Mouse (Mus musculus) hindbrain, embryonic 16.5 days (tissue): ENCODE results near the gene Exoc7. TPM values are rescaled to one million over a fixed set of nuclear protein-coding genes. Genes with fewer than 3 reads are reported as not detected.

Experiments used
- ATAC-seq: fragments of 200-750 bp; cut with Nextera tagmentation; 2 replicates; pipeline ENCODE4 v1.8.0; 2017; ENCODE audit warnings: moderate TSS enrichment, moderate library complexity
- H3K27ac ChIP-seq: fragments of 300-500 bp; sonication (generic); 2 replicates; pipeline ENCODE4 v1.5.1; 2014; ENCODE audit warnings: low read depth, mild to moderate bottlenecking, control low read depth, low read length, moderate library complexity
- H3K27me3 ChIP-seq: fragments of 300-500 bp; sonication (generic); replicated peaks from 2 replicates; pipeline ENCODE4 v1.6.1; 2014; ENCODE audit warnings: low read length; ENCODE audit not compliant: control insufficient read depth, insufficient read depth
- H3K36me3 ChIP-seq: fragments of 300-500 bp; sonication (generic); 2 replicates; pipeline ENCODE4 v1.6.1; 2014; ENCODE audit warnings: mild to moderate bottlenecking, low read length, moderate library complexity, mixed read lengths; ENCODE audit not compliant: control insufficient read depth, insufficient read depth
- H3K4me1 ChIP-seq: fragments of 300-500 bp; sonication (generic); 2 replicates; pipeline ENCODE4 v1.6.1; 2014; ENCODE audit warnings: low read depth, low read length; ENCODE audit not compliant: control insufficient read depth, insufficient read depth
- H3K4me2 ChIP-seq: fragments of 300-500 bp; sonication (generic); 2 replicates; pipeline ENCODE4 v1.6.1; 2014; ENCODE audit warnings: mild to moderate bottlenecking, low read length, control low read depth, moderate library complexity
- H3K4me3 ChIP-seq: fragments of 300-500 bp; sonication (generic); 2 replicates; pipeline ENCODE4 v1.5.1; 2014; ENCODE audit warnings: mild to moderate bottlenecking, low read length, control low read depth, moderate library complexity
- H3K9ac ChIP-seq: fragments of 300-500 bp; sonication (generic); 2 replicates; pipeline ENCODE4 v1.6.1; 2014; ENCODE audit warnings: low read depth, mild to moderate bottlenecking, control low read depth, low read length, moderate library complexity
- H3K9me3 ChIP-seq: fragments of 300-500 bp; sonication (generic); 2 replicates; pipeline ENCODE4 v1.6.1; 2014; ENCODE audit warnings: mild to moderate bottlenecking, low read length, moderate library complexity; ENCODE audit not compliant: control insufficient read depth
- WGBS: fragments of 180-500 bp; shearing (Covaris S2); extraction: QIAGEN DNeasy Blood & Tissue Kit; methylation state at CpG from one replicate; pipeline ENCODE4 v1.1.7; 2014; 5-methylcytosine and 5-hydroxymethylcytosine counted together
- polyA plus RNA-seq: library from polyadenylated mRNA; unstranded; fragments of >200 nt; fragmentation: Nextera tagmentation; extraction: Ambion mirVana; gene quantifications from 2 replicates; pipeline ENCODE4 v1.2.1, GENCODE M21; 2015

Gene Exoc7
- polyA plus RNA-seq, 1 experiment from 2014 or later: 127 TPM

DNA sequence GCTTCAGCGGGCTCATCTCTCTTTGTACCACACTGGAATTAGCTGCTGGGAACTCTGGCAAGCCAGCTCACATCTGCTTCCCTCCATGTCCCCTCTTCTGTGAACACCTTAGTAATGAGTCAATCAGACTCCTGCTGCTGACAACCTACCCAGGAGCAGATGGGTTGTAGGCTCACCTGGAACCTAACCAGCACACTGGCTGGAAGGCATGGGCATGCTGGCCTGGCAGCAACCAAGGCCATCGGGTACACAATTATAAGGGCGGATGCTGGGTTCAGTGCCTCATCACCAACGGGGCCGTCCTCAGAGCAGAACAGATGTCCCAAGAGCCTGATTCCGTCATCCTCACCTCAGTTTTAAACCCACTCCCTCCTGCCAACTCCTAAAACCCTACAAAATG is 8.4 kb downstream of the Exoc7 start:
- no peaks in the 10 kb centered on the region for H3K9me3 ChIP-seq
- H3K27ac ChIP-seq: no peak overlapping the region
- ATAC-seq: no peak
- 88% methylated on average over 6 of the region's 6 CpGs for WGBS
- no peak overlapping the region for H3K4me2 ChIP-seq
- peaks cover 63% of the 10 kb centered on the region for H3K36me3 ChIP-seq
- no peaks in the 10 kb centered on the region for H3K4me1 ChIP-seq
- H3K9ac ChIP-seq: no peak overlapping the region
- H3K4me3 ChIP-seq: no peak overlapping the region
- no peaks in the 10 kb centered on the region for H3K27me3 ChIP-seq

DNA sequence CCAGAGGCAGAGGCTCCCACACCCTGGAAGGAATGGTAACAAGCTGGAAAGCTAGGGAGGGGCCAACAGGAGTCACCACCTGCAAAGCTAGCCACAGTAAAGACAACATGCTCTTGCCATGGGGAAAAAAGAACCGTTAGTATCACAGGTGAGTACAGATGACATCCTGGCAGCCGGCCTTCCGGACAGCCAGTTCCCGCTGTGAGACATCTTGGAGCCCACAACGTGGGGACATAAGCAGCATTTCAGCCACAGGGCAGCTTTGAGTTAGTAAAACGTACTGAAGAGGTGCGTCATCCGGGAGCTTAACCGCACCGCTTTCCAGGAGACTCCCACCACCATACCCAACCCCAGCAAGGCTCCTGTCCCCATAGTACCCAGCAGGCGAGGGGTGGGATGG is 8.8 kb downstream of the Exoc7 start:
- Histone ChIP-seq H3K4me3 (no peak overlapping the region), H3K9me3 (no peaks in the 10 kb centered on the region), H3K27ac (no peak overlapping the region), H3K4me2 (no peak overlapping the region), H3K36me3 (peaks cover 60% of the 10 kb centered on the region), H3K27me3 (no peaks in the 10 kb centered on the region), H3K9ac (no peak overlapping the region), H3K4me1 (no peaks in the 10 kb centered on the region)
- ATAC-seq: no peak
- WGBS: 80% methylated on average over 11 of the region's 11 CpGs

DNA sequence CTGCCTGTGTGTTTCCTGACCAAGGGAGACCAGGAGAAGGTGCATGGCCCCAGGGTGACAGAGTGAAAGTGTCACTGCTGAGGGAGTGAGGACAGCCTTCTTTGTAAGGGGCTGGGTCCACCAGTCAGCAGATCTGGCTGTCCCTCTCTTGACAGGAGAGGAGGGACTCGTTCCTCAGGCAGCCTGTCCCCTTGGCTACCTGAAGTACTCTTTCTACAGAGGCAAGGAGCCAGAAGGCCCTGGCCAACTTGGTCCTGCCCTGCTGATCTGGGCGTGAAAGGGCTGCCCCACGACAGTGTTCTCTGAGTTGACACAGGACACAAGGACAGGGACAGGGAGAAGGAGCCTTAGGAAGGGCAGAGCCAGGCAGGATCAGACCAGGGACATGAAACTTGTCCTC is 10.0 kb downstream of the Exoc7 start:
- no peak overlapping the region for H3K27ac ChIP-seq
- H3K4me2 ChIP-seq: no peak overlapping the region
- peaks cover 59% of the 10 kb centered on the region for H3K36me3 ChIP-seq
- no peaks in the 10 kb centered on the region for H3K9me3 ChIP-seq
- H3K4me1 ChIP-seq: no peaks in the 10 kb centered on the region
- no peak overlapping the region for H3K4me3 ChIP-seq
- no peak overlapping the region for H3K9ac ChIP-seq
- 77% methylated on average over 3 of the region's 3 CpGs for WGBS
- no peak for ATAC-seq
- H3K27me3 ChIP-seq: no peaks in the 10 kb centered on the region

DNA sequence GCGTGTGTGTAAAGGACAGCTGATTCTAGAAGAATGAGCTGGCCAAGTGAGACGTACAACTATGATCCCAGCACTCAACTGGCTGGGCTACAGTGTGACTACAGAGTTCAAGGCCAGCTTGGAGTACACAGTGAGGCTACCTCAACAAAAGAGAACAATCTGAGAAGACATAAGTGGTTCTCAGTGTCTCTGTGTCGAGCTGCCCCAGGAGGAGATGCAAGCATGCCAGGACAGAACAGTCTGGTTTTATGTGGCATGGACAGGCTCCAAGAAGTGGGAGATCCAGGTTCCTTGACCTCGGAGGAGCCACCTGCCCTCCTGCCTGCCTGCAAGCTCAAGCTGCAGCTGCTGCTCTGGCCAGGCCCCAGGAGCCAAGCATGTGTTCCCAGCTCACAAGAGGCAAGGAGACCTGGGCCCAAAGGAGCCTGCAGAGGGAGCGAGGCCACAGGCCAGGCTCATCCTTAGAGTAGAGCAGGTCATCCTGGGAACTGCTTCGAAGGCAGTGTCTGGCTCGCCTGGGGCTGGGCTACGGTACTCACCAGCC is 10.8 kb downstream of the Exoc7 start:
- Histone ChIP-seq H3K36me3 (peaks cover 53% of the 10 kb centered on the region), H3K9ac (no peak overlapping the region), H3K4me2 (no peak overlapping the region), H3K4me1 (no peaks in the 10 kb centered on the region), H3K4me3 (no peak overlapping the region), H3K27me3 (no peaks in the 10 kb centered on the region), H3K9me3 (no peaks in the 10 kb centered on the region), H3K27ac (no peak overlapping the region)
- no peak for ATAC-seq
- WGBS: 85% methylated on average over 8 of the region's 8 CpGs

DNA sequence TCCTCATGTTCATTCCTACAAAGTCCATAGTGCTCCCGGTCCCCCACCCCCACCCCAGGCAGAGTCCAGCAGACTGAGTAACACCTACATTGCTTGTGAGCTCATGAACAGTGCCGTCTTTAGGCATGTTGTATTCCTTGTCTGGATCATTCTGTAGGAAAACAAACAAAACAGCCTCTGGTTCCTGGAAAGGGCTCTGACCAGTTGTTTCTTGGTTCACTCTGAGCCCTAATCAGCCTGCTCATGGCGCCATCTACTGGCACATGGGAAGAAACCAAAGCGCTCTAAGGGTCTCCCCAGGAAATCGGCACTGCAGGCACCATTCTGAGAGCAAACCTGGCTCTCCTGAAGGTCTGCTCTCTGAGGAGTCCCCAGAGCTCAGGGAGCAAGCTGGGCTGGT is 12.7 kb downstream of the Exoc7 start:
- Histone ChIP-seq H3K36me3 (peaks cover 53% of the 10 kb centered on the region), H3K4me3 (no peak overlapping the region), H3K27ac (no peak overlapping the region), H3K9me3 (no peaks in the 10 kb centered on the region), H3K4me2 (no peak overlapping the region), H3K4me1 (no peaks in the 10 kb centered on the region), H3K9ac (no peak overlapping the region; the same call in 1 of the 2 replicates), H3K27me3 (no peaks in the 10 kb centered on the region)
- WGBS: 45% methylated on average over 5 of the region's 5 CpGs
- peak; percentile 53; the same call in 1 of the 2 replicates for ATAC-seq

DNA sequence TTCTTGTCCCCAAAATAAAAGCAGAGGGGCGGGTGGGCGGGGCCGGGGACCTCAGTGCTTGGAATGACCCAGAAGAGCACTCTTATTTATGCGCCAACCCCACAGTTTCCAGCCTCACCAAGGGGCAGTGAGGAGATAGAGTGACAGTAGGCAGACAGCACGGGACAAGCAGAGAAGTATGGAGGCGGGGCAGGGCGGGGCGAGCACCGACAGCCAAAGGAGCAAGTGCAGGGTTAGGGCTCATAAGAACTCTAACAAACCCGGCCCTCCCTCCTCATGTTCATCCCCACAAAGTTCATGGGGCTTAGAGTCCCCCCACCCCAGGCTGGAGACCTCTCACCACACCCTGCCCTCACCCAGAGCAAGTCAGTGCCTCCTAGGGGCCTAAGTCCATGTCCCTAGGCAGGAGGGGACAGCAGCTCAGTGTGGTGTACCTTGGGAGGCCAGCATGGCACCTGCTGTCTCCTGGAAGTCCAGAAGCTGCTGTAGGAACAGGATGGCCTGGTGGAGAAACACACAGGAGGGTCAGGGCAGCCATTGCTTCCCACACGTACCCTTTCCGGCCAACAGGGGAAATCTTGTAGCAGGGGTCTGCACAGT is 13.4 kb downstream of the Exoc7 start:
- H3K4me3 ChIP-seq: no peak overlapping the region
- 92% methylated on average over 12 of the region's 12 CpGs for WGBS
- H3K27ac ChIP-seq: no peak overlapping the region
- no peak overlapping the region for H3K9ac ChIP-seq
- ATAC-seq: no peak
- no peak overlapping the region for H3K4me2 ChIP-seq
- H3K4me1 ChIP-seq: no peaks in the 10 kb centered on the region
- no peaks in the 10 kb centered on the region for H3K27me3 ChIP-seq
- H3K36me3 ChIP-seq: peaks cover 55% of the 10 kb centered on the region
- H3K9me3 ChIP-seq: no peaks in the 10 kb centered on the region

DNA sequence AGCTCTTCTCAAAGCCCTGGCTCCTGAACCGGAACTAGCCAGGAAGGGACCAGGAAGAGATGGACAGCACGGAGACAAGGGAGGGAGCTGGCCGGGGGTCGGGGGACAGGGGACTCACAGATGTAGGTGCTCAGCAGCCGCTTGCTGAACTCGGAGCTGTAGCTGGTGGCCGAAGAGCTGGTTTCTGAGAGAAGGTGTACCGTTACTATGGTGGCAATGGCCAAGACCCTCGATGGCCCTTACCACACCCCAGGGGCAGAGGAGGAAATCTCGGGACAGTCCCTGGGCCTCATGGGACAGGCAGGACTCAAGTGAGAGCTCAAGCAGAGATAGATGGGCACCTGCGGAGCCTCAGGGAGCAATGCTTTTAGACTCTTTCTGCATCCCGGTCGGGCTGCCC is 14.6 kb downstream of the Exoc7 start:
- no peaks in the 10 kb centered on the region for H3K27me3 ChIP-seq
- peaks cover 63% of the 10 kb centered on the region for H3K36me3 ChIP-seq
- no peak overlapping the region for H3K27ac ChIP-seq
- ATAC-seq: no peak
- H3K4me3 ChIP-seq: no peak overlapping the region
- H3K9ac ChIP-seq: no peak overlapping the region
- H3K4me2 ChIP-seq: no peak overlapping the region
- no peaks in the 10 kb centered on the region for H3K9me3 ChIP-seq
- no peaks in the 10 kb centered on the region for H3K4me1 ChIP-seq
- WGBS: 93% methylated on average over 13 of the region's 13 CpGs

DNA sequence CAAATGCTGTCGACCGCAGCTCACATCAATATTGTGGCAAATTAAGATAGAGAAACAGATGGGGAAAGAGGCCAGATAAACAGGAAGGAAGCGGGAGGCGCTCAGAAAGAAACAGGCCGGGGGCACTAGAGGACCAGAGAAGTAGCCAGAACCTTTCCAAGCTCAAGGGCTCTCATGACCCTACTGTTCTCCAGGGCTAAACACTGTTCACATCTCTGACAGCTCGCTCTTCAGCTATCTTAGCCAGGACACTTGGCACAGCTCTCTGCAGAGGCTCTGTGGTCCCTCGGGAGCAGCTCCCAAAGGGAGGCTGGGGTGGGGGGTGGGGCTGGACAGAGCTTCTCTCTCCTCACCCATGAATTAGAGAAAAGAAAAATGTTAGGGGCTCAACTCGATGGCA is 16.5 kb downstream of the Exoc7 start:
- H3K27ac ChIP-seq: no peak overlapping the region
- no peaks in the 10 kb centered on the region for H3K4me1 ChIP-seq
- peaks cover 49% of the 10 kb centered on the region for H3K36me3 ChIP-seq
- H3K4me2 ChIP-seq: no peak overlapping the region
- 78% methylated on average over 8 of the region's 8 CpGs for WGBS
- no peaks in the 10 kb centered on the region for H3K27me3 ChIP-seq
- ATAC-seq: no peak
- no peak overlapping the region for H3K9ac ChIP-seq
- H3K9me3 ChIP-seq: no peaks in the 10 kb centered on the region
- H3K4me3 ChIP-seq: no peak overlapping the region

DNA sequence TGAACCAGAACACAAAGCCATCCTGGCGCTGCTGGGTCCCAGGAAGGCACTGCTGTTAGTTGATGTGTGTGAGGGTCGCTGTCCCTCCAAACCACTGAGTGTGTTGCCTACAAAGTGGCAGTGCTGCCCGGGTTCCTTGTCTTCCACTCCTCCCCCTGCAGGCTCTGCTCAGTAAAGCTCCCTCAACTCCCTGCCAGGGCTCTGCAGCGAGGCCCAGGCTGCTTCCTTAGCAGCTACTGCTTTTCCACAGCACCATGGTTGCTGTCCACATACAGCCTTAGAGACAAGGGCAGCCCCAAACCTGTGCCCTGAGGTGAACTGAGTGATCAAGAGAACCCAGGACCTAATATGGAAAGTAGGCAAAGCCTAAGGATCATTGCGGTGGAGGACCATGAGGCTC is 19.7 kb downstream of the Exoc7 start:
- H3K27ac ChIP-seq: no peak overlapping the region
- H3K4me3 ChIP-seq: no peak overlapping the region
- 71% methylated on average over 5 of the region's 5 CpGs for WGBS

More for the DNA sequence above, 19.7 kb downstream of the Exoc7 start:
- peaks cover 31% of the 10 kb centered on the region for H3K36me3 ChIP-seq
- H3K9ac ChIP-seq: no peak overlapping the region
- H3K4me1 ChIP-seq: peaks cover 6% of the 10 kb centered on the region; the same call in 1 of the 2 replicates
- ATAC-seq: no peak
- no peaks in the 10 kb centered on the region for H3K9me3 ChIP-seq
- no peak overlapping the region for H3K4me2 ChIP-seq
- H3K27me3 ChIP-seq: peaks cover 14% of the 10 kb centered on the region
